Mouse (Mus musculus) bone marrow, adult 2 months (tissue): Measurements from ENCODE around the gene Car5a. TPM values are rescaled to one million over a fixed set of nuclear protein-coding genes. Genes with fewer than 3 reads are reported as not detected.

ENCODE experiments used
- H3K27ac ChIP-seq: fragments of 200-500 bp; 2 replicates; pipeline ENCODE4 v1.5.1; 2012; ENCODE audit warnings: low read depth, mild to moderate bottlenecking, control low read depth, inconsistent platforms, low read length; ENCODE audit not compliant: control insufficient read depth, poor library complexity, insufficient read depth
- H3K4me1 ChIP-seq: fragments of 200-500 bp; 2 replicates; pipeline ENCODE4 v1.6.1; 2011; ENCODE audit warnings: low read length; ENCODE audit not compliant: control insufficient read depth, insufficient read depth
- H3K4me3 ChIP-seq: fragments of 200-500 bp; replicated peaks from 2 replicates; pipeline ENCODE3; 2011; ENCODE audit warnings: mild to moderate bottlenecking, low read depth, low read length, control low read depth; ENCODE audit not compliant: control insufficient read depth
- CTCF ChIP-seq: fragments of 200-500 bp; IDR thresholded peaks from 2 replicates; pipeline ENCODE4 v1.5.1; 2011; ENCODE audit warnings: low read length, control low read depth; ENCODE audit not compliant: control insufficient read depth, insufficient read depth
- POLR2A ChIP-seq: fragments of 200-500 bp; IDR thresholded peaks from 2 replicates; pipeline ENCODE4 v1.6.1; 2011; ENCODE audit warnings: low read depth, mild to moderate bottlenecking, control low read depth, low read length, borderline replicate concordance; ENCODE audit not compliant: control insufficient read depth
- WGBS: fragments of 180-500 bp; shearing (Covaris S2); methylation state at CpG from one replicate; pipeline ENCODE4 v1.1.7; 2018; 5-methylcytosine and 5-hydroxymethylcytosine counted together
- polyA plus RNA-seq: library from polyadenylated mRNA; stranded (reverse); fragments of >200 nt; gene quantifications from 2 replicates; pipeline ENCODE4 v1.2.4, GENCODE M21; 2011; ENCODE audit warnings: low replicate concordance; ENCODE audit not compliant: missing spikeins, insufficient read depth, insufficient read length

Car5a gene
- polyA plus RNA-seq, 1 experiment: 19.9 TPM

DNA sequence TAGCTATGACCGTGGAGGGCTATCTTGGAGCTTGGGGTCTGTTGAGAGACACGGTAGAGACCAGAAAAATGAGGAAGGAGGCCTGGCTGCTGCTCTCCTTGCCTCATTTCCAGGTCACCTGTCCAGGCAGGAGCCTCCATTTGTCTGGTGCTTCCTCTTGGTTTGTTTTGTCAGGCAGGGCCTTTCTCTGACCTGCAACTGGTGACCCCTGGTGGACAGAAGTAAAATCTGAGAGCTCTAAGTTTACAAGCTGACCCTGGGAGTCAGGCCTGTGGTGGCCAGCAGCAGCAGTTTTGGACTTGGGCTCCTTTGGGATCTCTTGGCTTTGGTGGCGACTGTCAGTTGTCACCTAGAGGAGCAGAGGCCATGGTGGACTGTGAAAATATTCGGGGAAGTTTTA is 10.2 kb downstream of the Car5a start:
- 36% methylated on average over 4 of the region's 4 CpGs for WGBS
- Histone ChIP-seq H3K27ac (no peak overlapping the region), H3K4me3 (no peak overlapping the region), H3K4me1 (no peaks in the 10 kb centered on the region)
- TF ChIP-seq CTCF (peak; percentile 55; the same call in 1 of the 2 replicates), POLR2A (no peak)

DNA sequence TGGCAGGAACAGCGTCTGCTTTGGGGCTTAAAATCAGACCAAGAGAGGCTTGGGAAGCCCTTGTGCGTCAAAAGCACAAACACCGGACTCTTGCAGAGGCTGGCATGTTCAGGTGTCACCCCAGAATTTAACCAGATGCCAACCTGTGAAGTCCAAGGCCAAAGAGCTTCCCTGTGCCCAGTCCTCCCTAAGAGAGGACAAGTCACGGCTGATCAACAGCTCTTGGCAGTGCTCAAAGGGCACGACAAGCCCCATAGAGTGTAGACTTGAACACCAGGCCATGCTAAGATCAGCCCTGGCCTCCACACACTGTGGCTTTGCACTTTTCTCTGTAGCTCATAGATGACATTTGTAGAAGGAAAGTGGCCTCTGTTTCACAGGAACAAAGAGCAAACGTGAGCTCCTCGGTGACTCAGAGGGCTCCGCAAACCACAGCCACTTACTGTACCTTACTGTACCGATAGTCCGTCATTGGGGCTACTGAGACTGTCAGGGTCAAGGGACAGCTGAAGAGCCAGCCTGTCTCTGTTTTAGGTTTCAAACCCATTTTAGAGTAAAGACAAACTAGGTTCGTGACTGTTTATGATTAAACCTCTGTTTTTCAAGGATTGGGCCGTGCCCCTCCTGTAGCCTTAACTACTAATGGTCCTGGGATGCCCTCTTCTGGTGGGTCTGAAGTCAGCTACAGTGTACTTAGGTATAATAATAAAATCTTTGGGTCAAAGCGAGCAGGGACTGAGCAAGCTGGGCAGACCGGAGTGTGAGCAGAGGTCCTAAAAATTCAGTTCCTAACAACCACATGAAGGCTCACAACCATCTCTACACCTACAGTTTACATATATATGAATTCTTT is 11.8 kb downstream of the Car5a start:
- Histone ChIP-seq H3K4me3 (no peak overlapping the region), H3K4me1 (no peaks in the 10 kb centered on the region), H3K27ac (no peak overlapping the region)
- 80% methylated on average over 14 of the region's 14 CpGs for WGBS
- TF ChIP-seq CTCF: no peak
- no peak for TF ChIP-seq POLR2A

DNA sequence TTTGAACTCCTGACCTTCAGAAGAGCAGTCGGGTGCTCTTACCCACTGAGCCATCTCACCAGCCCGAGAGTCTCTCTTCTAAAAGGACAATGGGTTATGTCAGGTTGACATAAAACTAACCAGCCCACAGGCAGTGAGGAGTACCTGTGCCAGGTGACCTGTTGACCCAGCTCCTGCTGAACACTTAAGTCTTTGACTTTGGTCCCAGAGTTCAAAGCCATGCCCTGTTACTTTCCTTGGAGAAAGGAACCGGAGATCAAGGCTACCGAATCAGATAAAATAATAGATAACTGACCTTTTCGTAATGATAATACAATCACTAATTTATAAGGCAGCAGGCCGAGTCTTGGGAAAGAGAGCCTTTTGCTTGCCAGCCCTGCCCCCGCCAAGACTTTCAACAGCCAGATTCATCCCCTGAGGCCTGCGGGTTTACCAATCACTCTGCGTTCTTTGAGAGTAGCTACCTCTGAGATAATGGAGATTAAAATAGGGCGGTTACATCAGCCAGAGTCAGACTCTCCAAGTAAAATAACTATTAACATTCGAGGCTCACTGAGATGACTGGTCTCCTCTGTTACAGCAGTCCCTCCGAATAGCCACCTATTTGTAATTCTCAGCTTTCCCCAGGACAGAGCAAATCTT is 12.6 kb downstream of the Car5a start:
- Histone ChIP-seq H3K27ac (no peak overlapping the region), H3K4me3 (no peak overlapping the region), H3K4me1 (no peaks in the 10 kb centered on the region)
- 78% methylated on average over 12 of the region's 12 CpGs for WGBS
- no peak for TF ChIP-seq CTCF
- no peak for TF ChIP-seq POLR2A

- no peaks in the 10 kb centered on the region for H3K4me1 ChIP-seq
- no peak overlapping the region for H3K27ac ChIP-seq
- 70% methylated on average over 7 of the region's 7 CpGs for WGBS
- TF ChIP-seq CTCF (no peak), POLR2A (no peak)
- no peak overlapping the region for H3K4me3 ChIP-seq
Observed at GRCm38 (mm10) chr8:121931571-121931970, 13.1 kb downstream of the Car5a start.

DNA sequence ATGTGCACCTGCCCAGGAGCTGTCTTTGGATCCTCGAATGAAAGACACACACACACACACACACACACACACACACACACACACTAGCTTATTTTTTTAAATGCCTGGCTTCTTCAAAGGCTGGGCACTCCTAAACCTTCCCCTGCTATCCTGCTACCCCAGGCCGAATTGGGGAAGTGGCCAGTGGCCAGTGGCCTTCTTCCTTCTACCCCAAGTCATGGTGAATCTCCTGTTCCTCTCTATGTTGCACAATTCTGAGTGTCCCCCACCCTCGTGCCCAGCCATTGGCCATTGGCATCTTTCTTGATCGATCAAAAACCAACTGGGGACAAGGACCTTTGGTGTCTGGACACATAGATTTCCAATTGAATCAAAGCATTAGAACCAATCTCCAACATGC is 14.7 kb downstream of the Car5a start:
- H3K4me3 ChIP-seq: no peak overlapping the region
- WGBS: 41% methylated on average over 4 of the region's 4 CpGs
- no peaks in the 10 kb centered on the region for H3K4me1 ChIP-seq
- TF ChIP-seq CTCF (no peak), POLR2A (no peak)
- no peak overlapping the region for H3K27ac ChIP-seq

DNA sequence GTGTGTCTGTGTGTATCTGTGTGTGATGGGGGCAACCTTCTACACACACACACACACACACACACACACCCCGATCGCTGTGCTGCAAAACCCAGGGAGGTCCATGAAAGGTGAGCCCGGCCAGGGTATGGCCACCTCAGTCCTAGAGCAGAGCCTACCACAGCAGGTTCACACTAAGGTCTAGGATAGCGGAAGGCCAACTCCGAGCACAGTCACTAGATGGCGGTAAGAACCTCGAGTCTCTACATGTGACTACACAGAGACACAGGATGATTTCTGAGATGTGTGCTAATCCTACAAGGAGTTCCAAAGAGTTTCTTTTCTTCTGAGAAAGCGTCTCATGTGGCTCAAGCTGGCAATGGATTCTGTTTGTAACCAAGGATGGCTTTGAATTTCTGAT is 17.4 kb downstream of the Car5a start:
- H3K27ac ChIP-seq: no peak overlapping the region
- TF ChIP-seq CTCF (peak; percentile 69), POLR2A (no peak)
- H3K4me3 ChIP-seq: no peak overlapping the region
- no peaks in the 10 kb centered on the region for H3K4me1 ChIP-seq
- 31% methylated on average over 8 of the region's 8 CpGs for WGBS

GRCm38 (mm10) chr8:121926266-121926665 is 18.4 kb downstream of the Car5a start:
- 58% methylated on average over 8 of the region's 8 CpGs for WGBS
- no peak for TF ChIP-seq CTCF
- no peak for TF ChIP-seq POLR2A
- Histone ChIP-seq H3K4me3 (no peak overlapping the region), H3K27ac (no peak overlapping the region), H3K4me1 (no peaks in the 10 kb centered on the region)

DNA sequence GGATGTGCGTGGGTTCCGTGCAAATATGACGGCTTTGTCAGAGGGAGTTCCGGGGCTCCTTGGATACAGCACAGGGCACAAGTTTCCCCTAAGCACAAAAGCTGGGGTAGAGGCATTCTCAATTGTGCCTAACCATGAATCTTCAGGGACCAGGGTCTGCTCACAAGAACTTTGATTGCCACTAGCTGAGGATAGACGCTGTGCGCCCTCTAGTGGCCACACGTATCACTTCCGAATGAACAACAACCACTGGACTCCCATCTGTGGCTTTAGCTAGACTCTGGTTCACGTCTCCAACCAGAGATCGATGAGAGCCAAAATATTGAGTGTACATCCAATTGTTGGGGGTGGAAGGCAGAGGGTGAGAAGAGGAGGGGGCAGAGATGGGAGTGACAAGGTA is 19.1 kb downstream of the Car5a start:
- no peak overlapping the region for H3K27ac ChIP-seq
- H3K4me1 ChIP-seq: peaks cover 1% of the 10 kb centered on the region; the same call in 1 of the 2 replicates
- no peak overlapping the region for H3K4me3 ChIP-seq
- TF ChIP-seq POLR2A: no peak
- TF ChIP-seq CTCF: peak; percentile 96
- 30% methylated on average over 10 of the region's 10 CpGs for WGBS
